Mouse (Mus musculus) heart, postnatal 0 days (tissue): Measurements from ENCODE around the gene Tnrc6c.

Experiments used
- CTCF ChIP-seq: IDR thresholded peaks from 2 replicates; pipeline ENCODE4 v1.5.1; 2016; ENCODE audit warnings: antibody characterized with exemption, control low read depth, low read depth
- EP300 ChIP-seq: IDR thresholded peaks from 2 replicates; pipeline ENCODE4 v1.6.1; 2016; ENCODE audit warnings: antibody characterized with exemption, low read depth

- no peak for TF ChIP-seq CTCF
- TF ChIP-seq EP300: no peak
These were observed 77.4 kb downstream of the Tnrc6c start for GRCm38 (mm10) chr11:117731470-117731869.
